Mouse (Mus musculus) leukemia stem cell, adult 10-12 weeks (primary cell): ENCODE data around the gene Nrgn. TPM values are rescaled to one million over a fixed set of nuclear protein-coding genes. Genes with fewer than 3 reads are reported as not detected.

Experiments
- polyA plus RNA-seq: library from polyadenylated mRNA; stranded (reverse); fragments of >175 nt; gene quantifications from 2 replicates; pipeline ENCODE4 v1.2.3, GENCODE M21; 2012; ENCODE audit warnings: low replicate concordance

The Nrgn gene
- 101 and 127 TPM in 2 replicates for polyA plus RNA-seq

DNA sequence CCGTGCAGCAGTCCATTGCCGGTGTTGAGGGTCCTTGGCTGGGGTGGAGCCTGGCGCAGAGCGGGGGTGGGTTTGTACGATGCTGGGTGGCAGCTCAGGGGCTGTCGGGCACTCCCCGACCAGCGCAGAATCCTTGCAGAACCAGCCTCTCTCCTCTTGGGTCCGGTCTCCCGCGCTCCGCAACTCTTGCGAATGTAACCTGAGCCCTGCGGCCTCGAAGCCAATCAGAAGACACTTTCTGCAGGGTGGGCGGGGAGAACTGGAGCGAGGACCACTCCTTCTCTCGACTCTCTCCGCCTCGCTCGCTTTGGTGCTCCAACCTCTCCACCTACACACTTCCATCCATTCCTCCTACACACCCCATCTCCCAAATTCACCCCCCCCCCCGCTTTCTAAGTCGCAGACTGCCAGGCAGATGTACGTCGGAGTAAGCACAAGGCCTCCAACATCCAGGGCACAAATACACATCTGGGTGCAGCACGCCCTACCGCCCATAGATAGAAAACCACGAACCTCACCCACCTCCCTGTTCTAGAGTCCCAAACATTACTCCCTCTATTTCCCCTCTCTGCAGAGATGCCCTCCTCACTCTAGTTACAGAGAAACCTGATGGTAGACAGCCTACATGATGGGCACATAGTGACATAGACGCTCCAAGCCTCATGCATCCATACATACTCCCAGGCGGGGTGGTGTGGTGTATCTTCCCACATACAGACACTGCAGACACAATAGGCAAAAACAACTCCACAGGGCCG is at the start of gene Nrgn:
Nrgn (minus strand) TSS at position 369 of the 758 bp plus-strand sequence.

DNA sequence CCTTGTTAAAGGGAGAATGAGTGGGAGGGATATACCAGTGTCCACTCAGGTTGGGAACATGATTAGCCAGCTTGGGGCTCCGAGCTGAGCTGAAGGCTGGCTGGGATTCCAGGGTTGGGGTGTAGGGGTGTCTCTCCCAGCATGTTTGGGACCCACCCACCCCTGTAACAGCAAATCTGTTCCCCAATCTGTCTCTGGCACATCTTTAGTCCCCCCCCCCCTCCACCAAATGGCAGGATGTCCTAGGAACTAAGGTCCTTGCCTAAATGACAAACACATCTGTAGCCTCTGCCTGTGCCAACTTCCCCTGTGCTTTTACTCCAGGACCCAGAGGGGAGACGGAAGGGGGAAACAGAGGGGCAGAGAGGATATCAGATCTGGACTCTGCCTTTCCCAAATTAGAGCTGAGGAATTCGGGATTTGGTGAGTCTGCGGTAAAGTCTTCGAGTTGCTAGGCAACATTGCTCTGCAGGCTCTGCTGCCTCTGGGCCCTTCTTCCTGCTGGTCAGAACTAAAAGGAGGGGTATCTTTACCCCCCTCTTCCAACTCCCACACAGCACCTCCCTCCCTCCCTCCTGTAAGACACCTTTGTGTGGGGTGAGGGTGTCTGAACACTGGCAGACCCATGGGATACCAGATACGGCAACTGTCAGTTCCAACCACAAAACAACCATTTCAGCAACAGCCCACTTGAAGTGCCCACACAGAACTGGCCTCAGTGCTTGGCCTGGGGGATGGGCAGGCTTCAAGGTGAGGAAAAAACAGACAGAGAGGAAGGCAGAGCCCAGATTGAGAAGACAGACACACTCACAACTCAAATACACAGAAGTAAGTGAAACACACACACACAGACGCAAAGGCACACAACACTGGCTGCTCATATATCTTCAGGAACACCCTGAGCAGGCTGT is 2.4 kb upstream of the Nrgn start, which contains the start of gene Siae:
Siae (plus strand) TSS at position 861 of the 911 bp plus-strand sequence.

DNA sequence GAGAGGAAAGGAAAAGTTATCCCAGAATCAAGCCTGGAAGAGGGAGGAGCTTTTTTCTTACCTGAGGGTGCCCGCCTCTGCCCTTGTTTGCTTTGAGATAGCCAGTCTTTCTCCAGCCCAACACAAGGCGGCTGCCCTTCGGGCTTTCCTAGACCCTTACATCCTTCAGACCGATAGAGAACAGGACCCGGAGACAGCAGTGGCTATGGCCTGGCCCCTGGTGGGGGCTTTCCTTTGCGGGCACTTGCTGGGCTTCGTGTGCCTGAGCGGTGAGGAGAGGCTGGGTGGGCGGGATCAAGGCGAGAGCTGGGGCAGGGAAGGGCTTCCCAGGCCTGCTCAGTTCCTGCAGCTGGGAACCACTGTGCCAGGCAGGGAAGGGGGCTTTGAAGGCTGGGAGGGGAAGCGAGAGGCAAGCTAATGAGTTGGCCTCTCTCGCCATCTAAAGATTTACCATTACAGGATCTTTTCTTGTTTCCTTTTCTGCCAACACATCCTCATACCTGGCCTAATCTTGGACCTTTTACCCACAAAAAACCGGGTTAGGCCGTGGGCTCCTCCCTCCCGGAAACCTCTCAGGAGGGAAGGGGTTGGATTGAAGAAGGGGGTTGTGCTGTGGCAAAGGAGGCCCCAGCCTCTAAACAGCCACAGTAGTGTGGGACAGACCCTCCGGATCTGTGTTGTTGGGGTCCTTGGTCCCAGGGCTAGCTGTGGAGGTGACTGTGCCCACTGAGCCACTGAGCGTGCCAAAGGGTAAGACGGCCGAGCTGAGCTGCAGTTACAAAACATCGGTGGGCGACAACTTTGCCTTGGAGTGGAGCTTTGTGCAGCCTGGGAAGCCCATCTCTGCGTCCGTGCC is 13.3 kb downstream of the Nrgn start, which contains the start of gene Vsig2:
Vsig2 (plus strand) TSS at position 86 of the 856 bp plus-strand sequence.

DNA sequence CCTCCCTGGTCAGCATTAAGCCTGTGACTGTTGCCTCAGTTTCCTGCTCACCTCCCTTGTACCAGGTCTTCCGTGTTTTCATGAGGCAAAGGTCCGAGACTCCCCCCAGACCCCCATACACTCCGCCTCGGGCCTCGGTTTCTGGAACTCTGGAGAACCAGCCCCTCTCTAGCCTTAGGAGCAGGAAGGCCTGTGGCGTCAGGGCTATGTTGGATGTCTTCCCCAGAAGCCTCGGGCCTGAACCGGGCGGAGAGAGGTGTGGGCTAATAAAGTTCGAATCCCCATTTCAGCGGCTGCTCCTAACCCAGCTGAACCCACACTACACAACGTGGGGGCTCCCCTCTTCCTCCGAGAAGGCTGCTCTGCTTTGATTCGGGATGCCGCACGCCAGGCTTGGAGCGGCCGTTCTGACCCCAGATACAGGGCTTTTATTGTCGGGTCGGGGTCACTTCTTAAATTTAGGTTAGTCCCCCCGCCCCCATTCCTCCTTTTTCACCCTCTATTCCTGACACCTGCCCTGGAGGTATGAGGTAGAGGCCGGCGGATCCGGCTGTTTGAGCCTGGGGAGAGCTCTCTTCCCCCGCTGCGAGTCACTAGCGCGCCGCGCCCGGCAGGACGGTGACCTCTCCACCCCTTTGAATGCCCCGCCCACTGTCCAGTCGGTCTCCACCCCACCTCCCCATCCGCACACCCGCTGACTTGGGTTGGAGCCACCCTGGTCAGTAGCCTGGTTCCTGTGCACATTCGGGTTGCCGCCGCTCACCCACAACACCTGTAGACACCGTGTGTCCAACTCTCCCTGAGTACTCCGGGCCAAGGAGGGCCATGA is 25.1 kb downstream of the Nrgn start, which contains the start of gene Esam:
Esam (plus strand) TSS at position 683 of the 829 bp plus-strand sequence.

Other genes starting within 250 kb of the Nrgn start
- gene Ccdc15, start 204.5 kb downstream of the Nrgn start, polyA plus RNA-seq: 30.5 and 34.8 TPM in 2 replicates
- 0.05 TPM in 1 of 2 replicates, not detected in the other for gene Hepacam, start 185.6 kb downstream of the Nrgn start, polyA plus RNA-seq
- 1.2 and 4.0 TPM in 2 replicates for gene Robo4, start 151.0 kb downstream of the Nrgn start, polyA plus RNA-seq
- gene Robo3, start 119.7 kb downstream of the Nrgn start, polyA plus RNA-seq: 0.65 and 1.5 TPM in 2 replicates
- gene Msantd2, start 63.6 kb downstream of the Nrgn start, polyA plus RNA-seq: 10.9 and 13.7 TPM in 2 replicates
- gene Esam, start 24.8 kb downstream of the Nrgn start, polyA plus RNA-seq: 0.55 and 3.4 TPM in 2 replicates
- not detected in 2 replicates for gene Vsig2, start 13.6 kb downstream of the Nrgn start, polyA plus RNA-seq
- 0.34 and 0.44 TPM in 2 replicates for gene Siae, start 2.8 kb upstream of the Nrgn start, polyA plus RNA-seq
- gene Spa17, start 60.8 kb upstream of the Nrgn start, polyA plus RNA-seq: not detected in 2 replicates
- 20.1 and 35.3 TPM in 2 replicates for gene Tbrg1, start 104.4 kb upstream of the Nrgn start, polyA plus RNA-seq
- gene Panx3, start 116.3 kb upstream of the Nrgn start, polyA plus RNA-seq: not detected in 2 replicates
- gene Olfr160, start 163.3 kb upstream of the Nrgn start, polyA plus RNA-seq: not detected in 2 replicates
- not detected in 2 replicates for gene Olfr874, start 192.2 kb upstream of the Nrgn start, polyA plus RNA-seq
- not detected in 2 replicates for gene Olfr875, start 219.0 kb upstream of the Nrgn start, polyA plus RNA-seq